Mouse (Mus musculus) kidney, embryonic 15.5 days (tissue): ENCODE results near the gene Mus81. TPM values are rescaled to one million over a fixed set of nuclear protein-coding genes. Genes with fewer than 3 reads are reported as not detected.

Experiments
- ATAC-seq: fragments of 200-750 bp; cut with Nextera tagmentation; replicated peaks from 2 replicates; pipeline ENCODE4 v1.8.0; 2017; ENCODE audit warnings: moderate TSS enrichment; ENCODE audit not compliant: low FRiP score
- H3K27ac ChIP-seq: fragments of 300-500 bp; sonication (generic); 2 replicates; pipeline ENCODE4 v1.5.1; 2015; ENCODE audit warnings: mild to moderate bottlenecking, inconsistent platforms
- H3K27me3 ChIP-seq: fragments of 300-500 bp; sonication (generic); 2 replicates; pipeline ENCODE4 v1.6.1; 2015; ENCODE audit warnings: inconsistent platforms
- H3K36me3 ChIP-seq: fragments of 300-500 bp; sonication (generic); 2 replicates; pipeline ENCODE4 v1.6.1; 2015; ENCODE audit warnings: inconsistent platforms
- H3K4me1 ChIP-seq: fragments of 300-500 bp; sonication (generic); 2 replicates; pipeline ENCODE4 v1.6.1; 2015; ENCODE audit warnings: inconsistent platforms
- H3K4me2 ChIP-seq: fragments of 300-500 bp; sonication (generic); 2 replicates; pipeline ENCODE4 v1.6.1; 2015; ENCODE audit warnings: moderate library complexity, mild to moderate bottlenecking, inconsistent platforms
- H3K4me3 ChIP-seq: fragments of 300-500 bp; sonication (generic); replicated peaks from 2 replicates; pipeline ENCODE4 v1.5.1; 2015; ENCODE audit warnings: mild to moderate bottlenecking, inconsistent platforms
- H3K9ac ChIP-seq: fragments of 300-500 bp; sonication (generic); 2 replicates; pipeline ENCODE4 v1.6.1; 2015; ENCODE audit warnings: mild to moderate bottlenecking, inconsistent platforms
- H3K9me3 ChIP-seq: fragments of 300-500 bp; sonication (generic); replicated peaks from 2 replicates; pipeline ENCODE4 v1.6.1; 2016; ENCODE audit warnings: inconsistent platforms
- WGBS: fragments of 180-500 bp; shearing (Covaris S2); methylation state at CpG from one replicate; pipeline ENCODE4 v1.1.7; 2015; ENCODE audit warnings: mixed read lengths; 5-methylcytosine and 5-hydroxymethylcytosine counted together
- polyA plus RNA-seq: library from polyadenylated mRNA; unstranded; fragments of >200 nt; fragmentation: Nextera tagmentation; extraction: Ambion mirVana; gene quantifications from 2 replicates; pipeline ENCODE4 v1.2.1, GENCODE M21; 2015

Mus81 gene
- polyA plus RNA-seq, 1 experiment from 2014 or later, result 47.4 TPM

DNA sequence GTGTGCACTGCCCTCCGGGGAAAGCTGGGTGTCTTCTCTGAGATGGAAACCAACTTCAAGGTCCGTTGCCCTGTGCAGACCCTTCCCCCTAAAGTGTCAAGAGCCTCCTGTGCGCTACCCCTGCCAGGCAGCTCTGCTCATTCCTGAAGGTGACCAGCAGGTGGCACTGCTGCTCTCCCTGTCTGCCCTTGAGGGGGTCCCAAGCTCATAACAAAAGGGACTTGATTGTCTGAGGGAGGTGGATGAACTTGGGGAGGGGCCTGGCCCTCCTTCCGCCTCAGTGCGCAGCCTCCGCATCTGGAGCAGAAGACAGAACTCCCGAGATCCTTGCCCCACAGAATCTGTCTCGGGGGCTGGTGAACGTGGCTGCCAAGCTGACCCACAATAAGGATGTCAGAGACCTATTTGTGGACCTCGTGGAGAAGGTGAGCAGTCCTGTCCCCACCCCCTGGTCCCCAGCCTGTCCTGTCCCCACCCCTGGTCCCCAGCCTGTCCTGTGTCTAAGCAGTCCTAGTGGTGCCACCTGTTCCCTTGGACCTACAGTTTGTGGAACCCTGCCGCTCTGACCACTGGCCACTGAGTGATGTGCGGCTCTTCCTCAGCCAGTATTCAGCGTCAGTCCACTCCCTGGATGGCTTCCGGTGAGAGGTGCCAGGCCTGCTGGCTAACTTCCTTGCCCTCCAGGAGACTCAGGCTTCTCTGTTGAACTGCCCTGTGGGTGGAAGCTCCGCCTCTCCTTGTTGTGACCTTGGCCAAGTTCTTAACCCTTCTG is 24.2 kb downstream of the Mus81 start:
- peak overlapping the region; percentile 28 for H3K4me3 ChIP-seq
- H3K27ac ChIP-seq, result peak overlapping the region; percentile 72
- 35% methylated on average over 15 of the region's 15 CpGs for WGBS
- H3K9me3 ChIP-seq, result no peaks in the 10 kb centered on the region
- H3K4me1 ChIP-seq, result peaks cover 28% of the 10 kb centered on the region
- peaks cover 63% of the 10 kb centered on the region for H3K36me3 ChIP-seq
- H3K4me2 ChIP-seq, result peak overlapping the region; percentile 47
- peak; percentile 27; the same call in 1 of the 2 replicates for ATAC-seq
- peak overlapping the region; percentile 38; the same call in 1 of the 2 replicates for H3K9ac ChIP-seq
- H3K27me3 ChIP-seq, result 0 out of 2 replicates have a peak, but pooled peaks cover 2% of the 10 kb centered on the region

DNA sequence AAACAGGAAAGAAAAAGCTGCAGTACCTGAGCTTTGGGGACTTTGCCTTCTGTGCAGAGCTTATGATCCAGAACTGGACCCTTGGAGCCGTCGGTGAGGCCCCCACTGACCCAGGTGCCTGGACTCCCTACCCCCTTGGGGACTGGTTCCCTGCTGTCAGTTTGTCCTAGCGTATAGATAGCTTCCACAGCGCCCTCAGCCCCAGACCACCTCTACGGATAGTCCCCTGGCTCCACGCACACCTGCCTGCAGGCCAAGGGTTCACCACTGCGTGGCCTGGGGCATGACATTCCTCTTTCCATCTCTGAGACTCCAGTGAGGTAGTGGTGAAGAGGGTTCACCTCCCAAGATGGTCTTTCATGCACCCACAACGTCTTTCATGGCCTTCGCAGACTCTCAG is 25.0 kb downstream of the Mus81 start:
- Histone ChIP-seq H3K9me3 (no peaks in the 10 kb centered on the region), H3K9ac (no peak overlapping the region), H3K4me2 (no peak overlapping the region), H3K36me3 (peaks cover 63% of the 10 kb centered on the region), H3K4me1 (peaks cover 31% of the 10 kb centered on the region), H3K27ac (no peak overlapping the region; the same call in 1 of the 2 replicates), H3K27me3 (0 out of 2 replicates have a peak, but pooled peaks cover 2% of the 10 kb centered on the region), H3K4me3 (no peak overlapping the region)
- whole genome bisulfite sequencing, result 88% methylated on average over 9 of the region's 9 CpGs
- ATAC-seq, result no peak

DNA sequence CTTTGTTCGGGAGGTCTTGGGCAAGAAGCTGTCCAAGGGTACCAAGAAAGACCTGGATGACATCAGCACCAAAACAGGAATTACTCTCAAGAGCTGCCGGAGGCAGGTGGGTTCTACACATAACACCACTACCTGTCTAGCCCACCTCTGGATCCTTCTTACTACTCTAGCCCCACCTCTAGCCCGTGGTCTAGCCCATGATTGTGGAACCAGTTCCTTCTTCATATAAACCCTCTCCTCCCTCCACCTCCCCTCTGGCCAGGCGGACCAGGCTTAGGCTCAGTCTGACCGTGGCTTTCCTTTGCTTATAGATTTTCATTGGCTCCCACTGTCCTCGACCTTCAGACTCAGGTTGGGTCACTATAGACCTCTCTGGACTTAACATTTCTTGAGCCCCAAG is 26.8 kb downstream of the Mus81 start:
- 89% methylated on average over 6 of the region's 6 CpGs for whole genome bisulfite sequencing
- peak overlapping the region; percentile 80 for H3K4me2 ChIP-seq
- H3K9ac ChIP-seq, result peak overlapping the region; percentile 70

DNA sequence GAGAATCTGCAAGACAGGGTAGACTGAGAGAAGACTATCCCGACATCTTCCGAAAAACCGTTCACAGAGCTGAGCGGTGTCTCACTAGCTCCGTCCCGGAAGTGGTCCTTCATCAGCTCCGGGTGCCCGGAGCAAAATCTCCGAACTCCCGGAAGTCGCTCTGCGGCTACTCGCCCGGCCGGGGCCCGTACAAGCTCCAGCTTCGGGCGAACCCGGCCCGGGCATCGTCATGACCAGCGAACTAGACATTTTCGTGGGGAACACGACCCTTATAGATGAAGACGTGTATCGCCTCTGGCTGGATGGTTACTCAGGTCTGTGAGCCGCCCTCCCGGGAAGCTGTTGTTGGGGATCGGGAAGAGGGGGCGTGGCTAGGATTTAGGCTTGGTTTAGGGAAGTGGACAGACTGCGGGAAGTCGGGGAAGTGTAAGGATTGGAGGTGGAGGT is 27.7 kb downstream of the Mus81 start, which contains the start of gene Fibp:
Fibp (plus strand) TSS at position 151 of the 447 bp plus-strand sequence.
- peak within 1 kb of the TSS; percentile 80 for H3K4me2 ChIP-seq
- peak within 1 kb of the TSS; percentile 69 for H3K4me3 ChIP-seq
- H3K27ac ChIP-seq, result peak within 1 kb of the TSS; percentile 71
- WGBS, result under 1% methylated on average over 32 of the region's 32 CpGs
- H3K9me3 ChIP-seq, result no peaks in the 10 kb centered on the region
- ATAC-seq, result peak; percentile 43
- 0 out of 2 replicates have a peak, but pooled peaks cover 2% of the 10 kb centered on the region for H3K27me3 ChIP-seq
- H3K9ac ChIP-seq, result peak within 1 kb of the TSS; percentile 70
- H3K4me1 ChIP-seq, result peaks cover 53% of the 10 kb centered on the region
- H3K36me3 ChIP-seq, result peaks cover 38% of the 10 kb centered on the region

More for the DNA sequence above, 26.8 kb downstream of the Mus81 start:
- no peak for ATAC-seq
- no peak overlapping the region for H3K27ac ChIP-seq
- peaks cover 43% of the 10 kb centered on the region for H3K4me1 ChIP-seq
- H3K36me3 ChIP-seq, result peaks cover 47% of the 10 kb centered on the region
- H3K27me3 ChIP-seq, result 0 out of 2 replicates have a peak, but pooled peaks cover 2% of the 10 kb centered on the region
- peak overlapping the region; percentile 69 for H3K4me3 ChIP-seq
- H3K9me3 ChIP-seq, result no peaks in the 10 kb centered on the region

DNA sequence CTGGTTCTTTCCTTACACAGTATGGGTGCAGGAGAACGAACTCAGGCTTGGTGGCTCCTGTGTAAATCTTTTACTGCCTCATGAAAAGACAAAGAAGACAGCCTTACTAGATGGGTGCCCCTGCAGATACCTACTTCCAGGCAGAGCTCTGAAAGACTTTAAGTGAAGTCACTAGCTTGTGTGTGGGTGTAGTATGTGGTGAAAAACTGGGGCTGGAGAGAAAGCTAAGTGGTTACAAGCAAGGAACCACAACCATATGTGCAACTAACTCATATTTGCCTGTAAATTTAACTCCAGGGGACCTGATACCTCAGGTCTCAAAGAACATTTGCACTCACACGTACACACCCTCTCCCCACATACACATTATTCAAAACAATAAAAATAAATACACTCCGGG is 28.3 kb downstream of the Mus81 start:
- Histone ChIP-seq H3K9me3 (no peaks in the 10 kb centered on the region), H3K36me3 (peaks cover 32% of the 10 kb centered on the region), H3K27me3 (0 out of 2 replicates have a peak, but pooled peaks cover 2% of the 10 kb centered on the region), H3K4me3 (peak overlapping the region; percentile 69), H3K9ac (peak overlapping the region; percentile 70), H3K4me1 (peaks cover 58% of the 10 kb centered on the region), H3K4me2 (peak overlapping the region; percentile 80), H3K27ac (peak overlapping the region; percentile 71; the same call in 1 of the 2 replicates)
- ATAC-seq, result no peak
- WGBS, result 27% methylated on average over 3 of the region's 3 CpGs

DNA sequence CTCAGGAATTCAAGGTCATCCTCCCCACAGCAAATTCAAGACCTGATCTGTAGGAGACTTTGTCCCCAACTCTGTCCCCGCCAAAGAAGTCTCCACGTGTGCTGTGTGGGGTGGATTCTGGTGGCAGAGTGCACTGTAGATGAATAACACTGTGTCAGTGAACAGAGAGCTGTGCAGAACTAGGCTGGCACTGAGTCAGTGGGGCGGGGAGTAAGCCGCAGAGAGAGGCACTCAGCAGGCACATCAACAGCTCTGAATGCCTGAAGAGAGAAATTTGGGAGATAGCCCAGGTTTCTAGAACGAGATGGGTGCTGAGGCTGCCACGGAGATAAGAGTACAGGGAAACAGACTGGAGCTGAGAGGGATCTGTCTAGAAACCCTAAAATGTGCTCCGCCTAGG is 29.2 kb downstream of the Mus81 start:
- Histone ChIP-seq H3K4me3 (no peak overlapping the region), H3K4me2 (no peak overlapping the region), H3K36me3 (peaks cover 32% of the 10 kb centered on the region), H3K27me3 (0 out of 2 replicates have a peak, but pooled peaks cover 2% of the 10 kb centered on the region), H3K4me1 (peaks cover 61% of the 10 kb centered on the region), H3K9me3 (no peaks in the 10 kb centered on the region), H3K27ac (0 out of 2 replicates have a peak overlapping the region, but pooled peaks have one; percentile 14), H3K9ac (no peak overlapping the region)
- 74% methylated on average over 7 of the region's 7 CpGs for WGBS
- ATAC-seq, result no peak

DNA sequence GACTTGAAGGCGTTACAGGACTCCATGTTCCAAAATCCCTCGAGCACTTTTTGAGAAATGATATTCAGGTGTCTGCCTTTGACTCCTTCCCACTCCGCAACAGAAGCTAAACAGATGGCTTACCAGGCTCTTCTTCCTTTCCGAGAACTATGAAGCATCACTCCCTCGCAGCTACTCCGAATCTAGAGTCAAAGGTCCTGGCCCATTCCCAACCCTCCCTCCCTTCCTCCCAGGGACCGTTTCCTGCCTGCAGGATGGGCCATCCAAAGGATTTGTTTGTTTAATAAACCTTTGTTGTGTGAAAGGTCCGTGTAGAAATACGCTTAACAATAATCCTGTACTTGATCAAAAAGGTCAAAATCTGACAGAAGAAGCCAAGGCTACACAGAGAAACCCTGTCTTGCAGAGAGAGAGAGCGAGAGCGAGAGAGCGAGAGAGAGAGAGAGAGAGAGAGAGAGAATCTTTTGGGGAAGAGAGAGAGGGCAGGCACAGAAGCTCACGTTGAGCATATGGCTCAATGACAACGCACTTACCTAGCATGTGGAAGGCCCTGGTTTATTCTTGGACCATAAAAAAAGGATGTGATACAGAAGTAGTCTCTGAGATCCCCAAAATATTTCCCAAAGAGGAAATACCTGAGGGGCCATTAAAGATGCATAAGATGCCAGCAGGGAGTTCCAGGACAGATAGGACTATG is 30.3 kb downstream of the Mus81 start, which contains the start of gene Ccdc85b:
Ccdc85b (minus strand) TSS at position 149 of the 697 bp plus-strand sequence.
- peak; percentile 11; the same call in 1 of the 2 replicates for ATAC-seq
- Histone ChIP-seq H3K9me3 (no peaks in the 10 kb centered on the region), H3K36me3 (peaks cover 25% of the 10 kb centered on the region), H3K27ac (peak within 1 kb of the TSS; percentile 92), H3K9ac (peak within 1 kb of the TSS; percentile 82), H3K4me2 (peak within 1 kb of the TSS; percentile 95), H3K27me3 (0 out of 2 replicates have a peak, but pooled peaks cover 2% of the 10 kb centered on the region), H3K4me3 (peak within 1 kb of the TSS; percentile 68), H3K4me1 (peaks cover 59% of the 10 kb centered on the region)
- WGBS, result 15% methylated on average over 14 of the region's 14 CpGs

DNA sequence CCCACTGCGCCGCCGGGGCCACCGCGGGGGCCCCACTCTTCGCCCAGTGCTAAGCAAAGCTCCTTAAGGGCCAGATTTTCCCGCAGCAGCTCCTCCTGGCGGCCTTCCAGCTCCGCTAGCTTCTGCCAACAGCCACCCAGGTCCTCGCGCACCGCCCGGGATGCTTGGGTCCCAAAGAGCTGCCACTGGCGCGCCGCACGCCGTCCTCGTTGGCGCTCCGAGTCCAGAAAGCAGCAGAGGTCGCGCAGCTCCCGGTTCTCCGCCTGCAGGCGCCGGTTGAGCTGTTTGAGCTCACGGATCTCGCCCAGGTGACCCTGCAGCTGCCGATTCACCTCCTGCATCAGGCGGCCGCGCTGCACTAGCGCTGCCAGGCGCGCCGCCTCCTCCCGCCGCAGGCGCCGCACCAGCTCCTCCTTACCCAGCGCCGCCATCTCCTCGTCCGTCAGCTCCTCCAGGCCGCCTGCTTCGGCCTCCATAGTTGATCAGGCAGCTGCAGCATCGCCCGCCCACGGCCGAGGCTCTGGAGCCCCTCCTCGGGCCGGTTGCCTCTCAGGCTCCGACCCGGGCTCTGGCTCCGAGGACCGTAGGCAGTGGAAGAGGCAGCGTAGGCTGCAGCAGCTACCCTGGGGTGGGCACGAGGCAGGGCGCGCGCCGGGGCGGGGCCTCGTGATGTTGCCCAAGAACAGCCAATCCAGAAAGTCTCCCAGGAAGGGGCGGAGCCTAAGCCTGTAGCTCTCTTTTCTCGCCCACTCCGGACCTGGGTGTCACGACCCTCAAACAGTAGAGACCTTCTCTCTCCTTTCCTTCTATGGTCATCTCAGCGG is 31.1 kb downstream of the Mus81 start:
- Histone ChIP-seq H3K4me3 (peak overlapping the region; percentile 68), H3K9me3 (no peaks in the 10 kb centered on the region), H3K4me1 (peaks cover 59% of the 10 kb centered on the region), H3K9ac (peak overlapping the region; percentile 82), H3K36me3 (peaks cover 18% of the 10 kb centered on the region), H3K4me2 (peak overlapping the region; percentile 95), H3K27me3 (0 out of 2 replicates have a peak, but pooled peaks cover 2% of the 10 kb centered on the region), H3K27ac (peak overlapping the region; percentile 92)
- under 1% methylated on average over 67 of the region's 70 CpGs for WGBS
- ATAC-seq, result peak; percentile 90

DNA sequence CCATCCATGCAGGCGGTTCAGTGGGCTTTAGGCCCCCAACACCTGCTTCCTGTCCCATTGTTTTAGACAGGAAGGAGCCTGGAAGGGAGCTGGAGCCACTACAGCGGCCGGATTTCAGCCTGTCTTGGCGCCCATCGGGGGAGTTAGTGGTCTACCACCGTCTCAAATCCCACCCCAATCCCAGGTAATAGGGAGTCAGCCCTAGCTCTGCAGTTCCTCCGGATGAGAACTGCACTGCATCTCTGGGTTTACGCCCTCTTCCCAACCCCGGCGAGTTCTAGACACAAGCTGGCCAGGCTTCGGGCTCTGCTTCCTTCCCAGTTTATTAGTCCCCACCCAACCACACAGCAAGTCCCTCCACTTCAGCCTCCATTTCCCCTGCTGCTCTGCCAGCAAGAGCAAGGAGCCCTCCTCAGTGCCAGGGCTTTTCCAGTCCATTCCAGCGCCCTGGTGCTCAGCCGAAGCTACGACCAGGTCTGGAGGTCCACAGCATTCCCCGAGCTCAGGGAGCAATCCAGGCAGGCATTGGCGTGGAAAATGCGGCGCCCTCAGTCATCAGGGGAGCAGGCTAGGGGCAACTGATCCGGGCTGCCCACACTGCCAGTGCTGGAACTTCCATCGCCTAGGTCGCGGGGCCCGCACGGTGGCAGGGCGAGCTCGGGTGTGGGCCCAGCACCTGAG is 31.8 kb downstream of the Mus81 start:
- no peaks in the 10 kb centered on the region for H3K9me3 ChIP-seq
- no peak; the same call in 1 of the 2 replicates for ATAC-seq
- WGBS, result 3% methylated on average over 24 of the region's 26 CpGs

DNA sequence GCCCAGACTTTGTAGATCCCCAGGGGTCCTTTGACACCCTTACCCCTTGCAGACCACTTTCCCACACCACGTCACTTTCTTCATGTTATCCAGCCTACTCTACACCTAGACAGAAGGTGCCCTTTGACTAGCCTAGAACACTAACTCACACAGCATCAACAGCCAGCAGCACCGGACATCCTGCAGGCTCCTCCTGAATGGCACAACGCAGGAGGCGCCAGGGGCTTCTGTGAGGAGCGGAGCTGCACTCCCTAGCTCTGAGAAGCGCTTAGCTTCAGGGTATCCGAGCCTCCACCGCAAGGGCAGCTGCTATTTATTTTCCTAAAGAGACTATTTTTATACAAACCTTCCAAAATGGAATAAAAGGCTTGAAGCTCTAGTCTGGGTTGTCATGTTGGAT is 32.6 kb downstream of the Mus81 start:
- no peaks in the 10 kb centered on the region for H3K9me3 ChIP-seq
- peak overlapping the region; percentile 92 for H3K27ac ChIP-seq
- no peak for ATAC-seq
- 55% methylated on average over 8 of the region's 8 CpGs for WGBS
- peak overlapping the region; percentile 6; the same call in 1 of the 2 replicates for H3K9ac ChIP-seq
- peak overlapping the region; percentile 95 for H3K4me2 ChIP-seq
- peaks cover 13% of the 10 kb centered on the region for H3K36me3 ChIP-seq
- H3K4me3 ChIP-seq, result peak overlapping the region; percentile 68
- peaks cover 6% of the 10 kb centered on the region; the same call in 1 of the 2 replicates for H3K27me3 ChIP-seq
- H3K4me1 ChIP-seq, result peaks cover 47% of the 10 kb centered on the region

More for the DNA sequence above, 31.8 kb downstream of the Mus81 start:
- peak overlapping the region; percentile 95 for H3K4me2 ChIP-seq
- H3K9ac ChIP-seq, result peak overlapping the region; percentile 82
- peak overlapping the region; percentile 68 for H3K4me3 ChIP-seq
- peaks cover 53% of the 10 kb centered on the region for H3K4me1 ChIP-seq
- H3K27me3 ChIP-seq, result 0 out of 2 replicates have a peak, but pooled peaks cover 2% of the 10 kb centered on the region
- H3K36me3 ChIP-seq, result peaks cover 13% of the 10 kb centered on the region
- peak overlapping the region; percentile 92 for H3K27ac ChIP-seq
